Mouse (Mus musculus) olfactory bulb, adult 2 months (tissue): ENCODE data around the gene Wipf2. TPM values are rescaled to one million over a fixed set of nuclear protein-coding genes. Genes with fewer than 3 reads are reported as not detected.
"Not testable (repeated sequence)": the region's sequence is repeated elsewhere in the genome, so short reads cannot be mapped to it uniquely, and the experiment has no call there.

Experiments used
- H3K27ac ChIP-seq: fragments of 200-500 bp; 2 replicates; pipeline ENCODE4 v1.5.1; 2012; ENCODE audit warnings: low read depth, low read length; ENCODE audit not compliant: insufficient read depth
- H3K4me1 ChIP-seq: fragments of 200-500 bp; 2 replicates; pipeline ENCODE4 v1.6.1; 2012; ENCODE audit warnings: low read length; ENCODE audit not compliant: control insufficient read depth, insufficient read depth
- H3K4me3 ChIP-seq: fragments of 200-500 bp; 2 replicates; pipeline ENCODE4 v1.5.1; 2012; ENCODE audit warnings: mild to moderate bottlenecking, low read depth, low read length, moderate library complexity; ENCODE audit not compliant: insufficient read depth
- CTCF ChIP-seq: fragments of 200-500 bp; IDR thresholded peaks from 2 replicates; pipeline ENCODE4 v1.5.1; 2012; ENCODE audit warnings: low read depth, mild to moderate bottlenecking, low read length, moderate library complexity; ENCODE audit not compliant: insufficient read depth
- POLR2A ChIP-seq: fragments of 200-500 bp; IDR thresholded peaks from 2 replicates; pipeline ENCODE4 v1.6.1; 2012; ENCODE audit warnings: mild to moderate bottlenecking, low read depth, low read length, moderate library complexity; ENCODE audit not compliant: insufficient read depth
- WGBS: fragments of 180-500 bp; shearing (Covaris S2); methylation state at CpG from one replicate; pipeline ENCODE4 v1.1.7; 2018; 5-methylcytosine and 5-hydroxymethylcytosine counted together
- polyA plus RNA-seq: library from polyadenylated mRNA; stranded (reverse); fragments of >200 nt; gene quantifications from 2 replicates; pipeline ENCODE4 v1.2.4, GENCODE M21; 2012; ENCODE audit warnings: low replicate concordance; ENCODE audit not compliant: missing spikeins, insufficient read depth, insufficient read length

Gene Wipf2
- polyA plus RNA-seq, 1 experiment, result not detected

DNA sequence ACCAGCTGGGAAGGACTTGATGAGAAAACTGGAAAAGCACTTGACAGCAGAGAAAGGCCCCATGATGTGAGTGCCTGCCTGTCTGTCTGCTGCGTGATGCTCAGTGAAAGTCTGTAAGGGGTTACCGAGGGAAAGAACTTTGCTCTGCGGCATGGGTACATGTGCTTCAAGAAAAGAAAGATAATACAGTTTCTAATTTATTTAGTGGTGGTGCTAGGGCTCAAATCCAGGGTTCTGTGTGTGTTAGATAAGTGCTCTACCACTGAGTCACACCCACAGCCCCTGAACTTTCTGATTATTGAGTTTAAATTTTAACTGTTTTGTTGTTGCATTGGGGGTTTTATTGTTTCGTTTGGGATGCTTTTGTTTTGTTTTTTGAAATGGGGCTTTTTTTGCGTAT is 48.1 kb downstream of the Wipf2 start:
- TF ChIP-seq POLR2A (no peak), CTCF (no peak)
- Histone ChIP-seq H3K27ac (no peak overlapping the region), H3K4me1 (peaks cover 4% of the 10 kb centered on the region), H3K4me3 (no peak overlapping the region)
- WGBS, result 87% methylated on average over 5 of the region's 5 CpGs

DNA sequence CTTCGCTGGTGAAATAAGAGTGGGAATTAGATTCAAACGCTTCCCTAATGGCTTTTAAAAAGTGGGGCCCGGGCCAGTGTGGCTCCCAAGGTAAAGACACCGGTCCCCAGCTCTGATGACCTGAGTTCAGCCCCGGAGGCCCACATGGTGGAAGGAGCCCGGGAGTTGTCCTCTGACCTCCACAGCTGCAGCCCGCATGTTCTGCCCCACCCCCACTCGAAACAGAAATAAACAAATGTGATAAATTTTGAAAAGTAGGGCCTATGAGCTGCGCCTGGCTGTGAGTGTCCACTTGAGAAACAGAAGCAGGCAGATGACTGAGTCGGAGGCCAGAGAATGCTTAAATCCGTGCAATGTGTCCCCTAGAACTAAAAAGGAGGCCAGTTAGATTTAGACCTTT is 50.8 kb downstream of the Wipf2 start:
- no peaks in the 10 kb centered on the region for H3K4me1 ChIP-seq
- no peak overlapping the region for H3K4me3 ChIP-seq
- TF ChIP-seq CTCF (no peak), POLR2A (no peak)
- 85% methylated on average over 11 of the region's 11 CpGs for WGBS
- H3K27ac ChIP-seq, result no peak overlapping the region

GRCm38 (mm10) chr11:98916376-98916775 is 52.9 kb downstream of the Wipf2 start:
- H3K4me1 ChIP-seq, H3K4me3 ChIP-seq, H3K27ac ChIP-seq: not testable (repeated sequence)
- 90% methylated on average over 3 of the region's 3 CpGs for WGBS

DNA sequence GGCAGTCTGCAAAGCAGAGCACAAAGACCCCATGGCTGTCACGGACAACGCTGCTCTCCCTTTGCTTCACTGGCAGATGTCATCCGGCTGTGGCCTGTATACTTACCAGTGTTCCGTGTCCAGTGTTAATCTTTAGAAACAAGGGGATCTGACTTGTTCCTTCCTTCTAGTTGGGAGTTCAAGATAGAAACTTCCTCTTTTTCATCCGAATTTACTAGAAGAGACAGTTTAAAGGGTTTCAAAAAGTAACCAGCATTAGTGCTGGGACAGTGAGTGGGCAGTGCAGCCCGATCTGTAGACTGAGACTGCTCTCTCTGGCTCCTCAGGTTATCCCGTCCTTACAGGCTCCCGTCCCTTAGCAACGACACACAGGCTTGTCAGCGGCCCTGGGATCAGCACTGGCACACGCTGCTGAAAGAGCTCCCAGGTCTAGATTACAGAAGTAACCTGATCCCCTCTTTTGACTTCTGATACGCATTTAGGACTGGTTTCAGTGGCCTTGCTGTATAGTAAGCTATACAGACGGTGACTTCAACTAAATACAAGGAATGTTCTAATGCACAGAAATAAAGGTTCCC is 54.1 kb downstream of the Wipf2 start:
- Histone ChIP-seq H3K4me1 (peaks cover 2% of the 10 kb centered on the region), H3K4me3 (no peak overlapping the region), H3K27ac (no peak overlapping the region)
- WGBS, result 86% methylated on average over 13 of the region's 13 CpGs
- TF ChIP-seq POLR2A, result no peak
- TF ChIP-seq CTCF, result no peak

- H3K27ac ChIP-seq, result no peak overlapping the region
- peaks cover 8% of the 10 kb centered on the region for H3K4me1 ChIP-seq
- whole genome bisulfite sequencing, result 83% methylated on average over 9 of the region's 9 CpGs
- no peak for TF ChIP-seq CTCF
- H3K4me3 ChIP-seq, result no peak overlapping the region
These were observed 54.8 kb downstream of the Wipf2 start for GRCm38 (mm10) chr11:98918231-98918630.

DNA sequence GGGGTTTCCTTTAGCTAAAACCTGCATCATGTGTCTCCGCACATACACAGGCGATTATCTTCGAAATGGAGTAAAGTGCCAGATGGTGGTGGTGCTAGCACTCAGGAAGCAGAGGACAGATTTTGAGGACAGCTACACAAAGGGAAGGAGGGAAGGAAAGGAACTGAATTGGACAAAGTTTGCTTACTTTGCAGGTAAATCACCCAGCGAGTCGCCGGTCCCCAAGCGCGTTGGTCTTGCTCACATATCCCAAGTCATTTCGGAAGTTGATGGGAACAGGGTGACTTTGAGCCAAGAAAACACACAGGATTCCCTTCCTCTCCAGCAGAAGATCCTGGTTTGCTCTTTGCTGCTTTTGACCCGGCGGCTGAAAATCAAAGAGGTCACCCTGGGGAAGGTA is 55.6 kb downstream of the Wipf2 start:
- 91% methylated on average over 11 of the region's 11 CpGs for WGBS
- Histone ChIP-seq H3K4me1 (peaks cover 14% of the 10 kb centered on the region), H3K27ac (no peak overlapping the region), H3K4me3 (no peak overlapping the region)
- TF ChIP-seq POLR2A, result no peak
- TF ChIP-seq CTCF, result no peak

DNA sequence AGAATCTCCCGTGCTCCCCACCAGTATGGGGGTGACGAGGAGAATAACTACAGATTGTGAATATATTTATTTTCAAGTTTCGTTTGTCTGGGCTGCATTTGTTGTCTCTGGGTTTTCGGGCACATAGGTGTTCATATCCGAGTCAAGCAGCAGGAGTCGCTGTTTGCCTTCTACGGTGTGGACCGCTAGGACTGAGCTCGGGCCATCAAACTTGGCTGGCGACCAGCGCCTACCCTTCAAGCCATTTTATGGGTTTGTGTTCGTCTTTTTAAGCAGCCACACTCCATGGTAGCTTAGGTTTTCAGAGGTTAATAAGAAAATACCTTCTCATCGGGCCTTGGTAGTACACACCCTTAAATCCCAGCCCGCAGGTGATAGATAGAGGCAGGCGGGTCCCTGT is 58.4 kb downstream of the Wipf2 start:
- 45% methylated on average over 15 of the region's 15 CpGs for WGBS
- not testable (repeated sequence) for H3K4me3 ChIP-seq, H3K27ac ChIP-seq
- H3K4me1 ChIP-seq, result peaks cover 35% of the 10 kb centered on the region

- not testable (repeated sequence) for H3K27ac ChIP-seq, H3K4me3 ChIP-seq
- WGBS, result 45% methylated on average over 10 of the region's 10 CpGs
- TF ChIP-seq CTCF, result peak; percentile 74
- peaks cover 35% of the 10 kb centered on the region for H3K4me1 ChIP-seq
These were observed 58.9 kb downstream of the Wipf2 start for GRCm38 (mm10) chr11:98922307-98922706.

DNA sequence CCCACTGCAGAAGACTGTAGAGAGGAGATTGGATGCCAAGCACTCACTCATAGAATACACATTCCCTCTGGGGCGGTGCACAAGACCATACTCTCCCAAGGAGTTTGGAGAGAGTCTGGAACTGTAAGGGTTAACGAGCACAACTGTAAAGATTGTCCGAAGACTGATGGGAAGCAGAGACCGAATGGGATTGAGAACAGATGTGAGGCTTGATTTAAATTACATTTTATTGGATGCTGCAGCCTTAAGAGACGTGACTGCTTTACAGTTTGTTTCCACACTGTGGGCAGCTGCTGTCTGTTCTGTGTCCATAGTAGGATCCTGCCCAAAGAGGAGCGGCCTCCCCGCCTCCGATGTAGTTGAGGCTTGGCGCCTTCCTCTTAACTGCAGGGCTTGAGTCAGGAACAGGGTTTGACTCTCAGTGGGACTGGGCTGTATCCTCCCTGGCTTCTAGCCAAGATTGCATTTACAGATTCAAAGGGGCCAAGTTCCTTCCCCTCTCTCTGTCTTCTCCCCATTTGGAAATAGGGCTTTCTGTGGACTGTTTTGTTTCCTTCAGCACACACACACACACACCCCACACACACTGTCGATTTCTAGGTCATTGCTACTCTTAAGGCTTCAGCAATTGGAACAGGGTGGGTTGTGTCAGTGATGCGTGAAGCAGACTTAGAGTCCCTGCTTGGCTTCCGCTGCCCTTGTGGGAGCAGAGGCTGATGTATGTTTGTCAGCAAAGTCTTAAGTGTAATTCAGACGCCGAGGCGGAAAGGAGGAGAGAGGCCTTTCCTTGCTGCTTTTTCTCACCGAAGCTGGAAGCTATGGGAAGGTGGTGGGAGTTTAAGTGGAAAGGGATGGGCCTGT is 59.6 kb downstream of the Wipf2 start:
- 47% methylated on average over 16 of the region's 16 CpGs for WGBS
- peaks cover 40% of the 10 kb centered on the region for H3K4me1 ChIP-seq
- H3K27ac ChIP-seq, result not testable (repeated sequence)

DNA sequence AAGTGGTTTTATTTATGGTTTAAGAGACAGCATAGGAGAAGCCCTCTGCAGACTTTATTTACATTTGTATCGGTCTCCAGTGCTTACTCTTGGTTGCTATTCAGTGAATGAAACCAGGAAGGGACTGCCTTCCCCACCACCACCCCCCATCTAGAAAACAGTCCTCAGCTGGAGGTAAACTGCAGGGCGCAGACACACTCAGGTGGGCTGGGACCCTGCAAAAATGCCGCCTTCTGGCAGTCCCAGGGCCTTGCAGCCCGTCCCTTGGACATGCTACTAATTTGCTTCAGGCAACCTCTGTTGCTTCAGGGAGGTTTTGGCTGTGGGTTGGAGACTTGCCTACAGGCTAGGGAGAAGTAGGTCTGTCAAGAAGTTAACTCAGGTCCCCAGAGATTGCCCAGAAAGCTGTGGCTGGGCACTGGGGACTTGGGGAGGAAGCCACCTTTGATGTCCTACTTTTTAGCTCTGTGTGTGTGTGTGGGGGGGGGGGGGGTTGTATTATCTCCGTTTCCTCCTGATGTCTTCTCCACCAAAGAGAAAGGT is 61.3 kb downstream of the Wipf2 start:
- Histone ChIP-seq H3K4me1 (peaks cover 51% of the 10 kb centered on the region), H3K27ac (no peak overlapping the region), H3K4me3 (no peak overlapping the region)
- WGBS, result 69% methylated on average over 5 of the region's 5 CpGs
- no peak for TF ChIP-seq POLR2A
- TF ChIP-seq CTCF, result no peak

More for the DNA sequence above, 59.6 kb downstream of the Wipf2 start:
- H3K4me3 ChIP-seq, result not testable (repeated sequence)
